Mouse (Mus musculus): ENCODE results near the gene E130114P18Rik. TPM values are rescaled to one million over a fixed set of nuclear protein-coding genes. Genes with fewer than 3 reads are reported as not detected.

The E130114P18Rik gene
- total RNA-seq, 2 experiments from 2014 or later = 0.38 to 0.39 TPM

DNA sequence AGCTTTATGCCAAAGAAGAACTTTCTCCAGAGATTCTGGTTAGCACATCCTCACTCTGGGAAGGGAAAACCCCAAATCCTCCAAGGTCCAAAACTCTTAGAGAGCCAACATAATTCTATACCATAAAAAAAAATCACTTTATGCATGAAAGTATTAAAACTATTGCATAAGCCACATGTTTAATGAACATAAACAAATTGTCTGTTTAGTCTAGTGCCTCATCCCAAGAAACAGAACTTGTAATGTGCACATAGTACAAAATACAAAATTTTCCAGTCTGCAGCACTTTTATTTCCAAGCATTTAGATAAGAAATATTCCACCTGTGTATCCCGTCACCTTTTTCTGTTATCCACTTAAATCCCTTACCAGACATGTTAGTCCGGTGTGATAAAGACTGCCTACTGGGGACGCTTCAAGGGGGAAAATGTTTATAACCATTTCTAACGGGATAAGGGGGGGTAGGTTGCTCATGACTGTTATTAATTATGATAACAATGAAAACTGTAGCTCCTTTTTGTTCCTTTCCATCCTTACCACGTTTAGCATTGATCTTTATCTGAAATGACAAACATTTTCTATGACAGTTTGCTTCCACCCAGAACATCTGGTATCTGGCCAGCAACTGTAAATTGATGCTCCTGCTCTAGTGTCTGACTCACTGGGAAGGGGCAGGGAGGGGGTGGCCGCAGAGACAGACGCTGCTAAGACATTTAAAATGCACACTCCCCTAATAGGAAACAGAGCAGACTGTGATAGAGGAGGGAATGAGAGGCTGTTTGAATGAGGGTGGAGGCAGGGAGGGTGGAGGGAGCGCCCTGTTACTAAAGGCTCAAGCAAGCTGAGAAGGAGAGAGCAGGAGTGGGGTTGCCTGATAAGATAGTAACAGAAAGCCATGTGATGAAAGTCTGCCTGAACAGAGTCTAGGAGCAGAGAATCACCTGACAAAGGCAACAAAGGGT lies 176.7 kb downstream of the E130114P18Rik start:
- peak; percentile 37 for DNase-seq
- intact Hi-C loops (cut with DNase I; ENCODE audit: low total_unique reads) = no loop called here

DNA sequence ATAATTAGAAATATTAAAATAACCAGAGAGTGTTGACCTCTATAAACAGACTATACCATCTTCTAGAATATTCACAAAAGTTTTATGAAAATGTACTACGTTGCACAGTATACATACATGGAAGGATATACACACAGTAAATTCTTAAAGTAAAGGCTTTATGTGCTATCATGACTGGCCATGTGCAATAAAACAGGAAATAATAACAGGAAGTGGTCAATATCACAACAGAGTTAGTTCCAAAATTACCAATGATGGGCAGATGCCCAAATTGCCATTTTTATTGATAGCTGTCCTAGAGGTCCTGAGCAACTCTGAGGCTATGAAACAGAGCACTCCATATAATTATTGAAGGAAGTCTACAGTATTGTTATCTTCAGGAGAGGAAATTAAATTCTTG lies 180.4 kb downstream of the E130114P18Rik start:
- intact Hi-C loops (cut with DNase I; ENCODE audit: low total_unique reads) = no loop called here
- no peak for DNase-seq

DNA sequence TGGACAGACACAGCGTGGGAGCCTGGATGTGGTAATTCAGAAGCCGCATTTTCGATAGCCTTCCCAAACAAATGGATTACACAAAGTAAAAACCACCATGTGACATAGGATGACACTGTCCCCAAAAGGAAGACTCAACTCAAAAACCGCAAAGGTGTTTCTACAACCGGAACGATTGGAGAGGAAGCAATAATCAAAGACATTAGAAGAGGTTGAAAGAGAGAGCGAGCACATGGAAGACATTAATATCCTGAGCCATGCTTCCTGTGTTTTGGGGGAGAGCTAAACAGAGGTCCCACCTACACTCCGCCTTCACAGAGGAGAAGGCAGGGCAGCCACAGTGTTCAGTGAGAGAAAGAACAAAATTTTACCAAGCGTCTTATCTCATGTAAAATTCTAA lies 181.5 kb downstream of the E130114P18Rik start:
- DNase-seq = no peak

GRCm38 (mm10) chr4:97593869-97594268 lies 184.0 kb downstream of the E130114P18Rik start:
- intact Hi-C loops (cut with DNase I; ENCODE audit: low total_unique reads) = no loop called here
- no peak for DNase-seq

More for the DNA sequence above, 181.5 kb downstream of the E130114P18Rik start:
- intact Hi-C loops (cut with DNase I; ENCODE audit: low total_unique reads) = no loop called here

DNA sequence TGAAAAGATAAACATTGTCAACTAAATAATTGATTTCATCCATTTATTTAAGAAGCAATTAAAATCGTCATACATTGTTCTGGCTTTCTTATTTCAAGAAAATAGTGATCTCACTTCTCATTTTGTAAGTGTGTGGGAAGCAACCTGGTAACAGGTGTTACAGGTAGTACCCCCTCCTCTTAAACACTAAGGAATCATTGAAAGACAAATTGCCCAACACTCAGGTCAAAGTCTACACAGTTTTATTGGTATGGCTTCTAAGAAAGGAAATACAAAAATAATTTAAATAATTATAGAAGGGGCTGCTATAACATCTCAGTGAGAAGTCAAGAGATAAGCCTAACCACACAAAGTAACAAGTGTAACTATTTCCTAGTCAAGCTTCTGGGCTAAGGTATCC lies 188.1 kb downstream of the E130114P18Rik start:
- intact Hi-C loops (cut with DNase I; ENCODE audit: low total_unique reads) = no loop called here
- no peak for DNase-seq

DNA sequence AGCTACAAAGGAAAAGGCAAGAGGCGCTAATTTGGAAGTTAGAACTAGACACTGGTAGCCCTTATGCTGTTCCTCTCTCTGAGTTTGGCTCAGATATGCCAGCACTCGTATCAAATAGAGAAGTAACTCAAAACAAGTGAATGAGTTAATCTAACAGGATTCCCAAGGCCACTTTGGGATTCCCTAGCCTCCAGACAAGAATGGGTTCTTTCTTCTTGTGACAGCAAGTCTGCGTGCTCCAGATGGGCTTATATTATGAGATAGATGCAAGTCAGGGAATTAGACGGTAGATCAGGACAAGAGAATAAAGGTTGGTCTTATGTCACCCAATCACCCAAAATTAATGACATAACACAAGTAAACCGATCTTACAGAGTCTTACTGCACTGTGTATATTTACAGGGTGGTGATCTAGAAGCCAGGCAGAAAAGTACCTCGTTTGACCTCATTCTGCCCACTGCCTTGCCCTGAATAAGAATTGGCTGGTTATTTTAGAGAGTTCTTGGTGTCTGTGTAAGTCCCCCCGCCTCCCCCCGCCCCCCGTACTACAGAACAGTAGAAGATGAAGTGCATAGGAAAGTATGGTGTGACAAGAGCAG lies 190.4 kb downstream of the E130114P18Rik start:
- intact Hi-C loops (cut with DNase I; ENCODE audit: low total_unique reads) = no loop called here
- DNase-seq = no peak

GRCm38 (mm10) chr4:97585170-97585569 lies 192.7 kb downstream of the E130114P18Rik start:
- no peak for DNase-seq
- intact Hi-C loops (cut with DNase I; ENCODE audit: low total_unique reads) = no loop called here

DNA sequence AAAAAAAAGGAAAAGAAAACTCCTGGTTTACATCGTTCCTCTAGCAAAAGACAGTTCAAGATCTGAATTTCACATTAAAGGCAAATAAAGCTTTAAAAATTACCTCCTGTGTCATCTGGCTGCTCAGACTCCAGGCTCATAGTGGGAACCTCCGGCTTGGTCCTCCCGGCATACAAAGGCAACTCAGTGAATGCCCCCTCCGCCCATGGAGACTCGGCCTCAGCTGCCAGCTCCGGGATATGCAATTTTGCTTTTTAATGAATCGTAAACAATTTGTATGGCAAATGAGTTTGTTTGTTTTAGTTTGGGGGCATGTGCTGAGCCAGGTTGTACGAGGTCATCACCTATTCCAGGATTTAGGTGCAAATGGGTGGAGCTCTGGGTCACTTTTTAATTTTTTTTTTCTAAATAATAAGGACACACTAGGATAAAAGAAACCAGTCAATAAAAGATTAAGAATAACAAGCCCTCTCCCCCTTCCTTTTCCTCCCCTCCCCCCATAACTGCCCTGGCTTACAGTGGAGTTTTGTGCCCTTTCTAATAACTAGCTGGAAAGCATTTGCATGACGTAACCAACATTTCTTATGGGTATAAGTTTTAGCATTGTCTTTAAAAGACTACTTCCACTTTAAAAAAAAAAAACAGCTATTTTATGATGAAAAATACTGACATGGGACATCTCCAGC lies 193.3 kb downstream of the E130114P18Rik start:
- intact Hi-C loops (cut with DNase I; ENCODE audit: low total_unique reads) = loop anchor here (5.0 kb wide), 1 partner anchor 163 kb away; no protein-coding TSS in a partner anchor
- no peak for DNase-seq

- intact Hi-C loops (cut with DNase I; ENCODE audit: low total_unique reads) = loop anchor here (5.0 kb wide), 1 partner anchor 164 kb away; no protein-coding TSS in a partner anchor
- no peak for DNase-seq
Measured at GRCm38 (mm10) chr4:97582796-97583430, 195.0 kb downstream of the E130114P18Rik start.

DNA sequence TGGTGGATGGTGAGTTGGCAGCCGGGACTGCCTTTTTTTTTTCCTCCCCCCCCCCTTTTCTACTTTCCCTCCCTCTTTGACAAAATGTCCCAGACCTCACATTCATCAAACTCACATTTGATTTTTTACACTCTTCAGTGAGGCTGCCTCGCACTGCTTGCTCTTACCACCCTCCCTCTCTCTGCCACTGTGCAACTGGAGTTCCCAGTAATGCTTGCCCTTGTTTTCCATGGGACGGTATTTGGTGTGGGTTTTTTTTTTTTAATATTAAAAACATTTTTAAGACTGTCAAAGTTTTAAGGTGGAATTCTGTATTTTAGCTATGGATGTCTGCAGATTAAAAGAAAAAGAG lies 195.8 kb downstream of the E130114P18Rik start:
- DNase-seq = no peak
- intact Hi-C loops (cut with DNase I; ENCODE audit: low total_unique reads) = loop anchor here (5.0 kb wide), 1 partner anchor 165 kb away; no protein-coding TSS in a partner anchor

DNA sequence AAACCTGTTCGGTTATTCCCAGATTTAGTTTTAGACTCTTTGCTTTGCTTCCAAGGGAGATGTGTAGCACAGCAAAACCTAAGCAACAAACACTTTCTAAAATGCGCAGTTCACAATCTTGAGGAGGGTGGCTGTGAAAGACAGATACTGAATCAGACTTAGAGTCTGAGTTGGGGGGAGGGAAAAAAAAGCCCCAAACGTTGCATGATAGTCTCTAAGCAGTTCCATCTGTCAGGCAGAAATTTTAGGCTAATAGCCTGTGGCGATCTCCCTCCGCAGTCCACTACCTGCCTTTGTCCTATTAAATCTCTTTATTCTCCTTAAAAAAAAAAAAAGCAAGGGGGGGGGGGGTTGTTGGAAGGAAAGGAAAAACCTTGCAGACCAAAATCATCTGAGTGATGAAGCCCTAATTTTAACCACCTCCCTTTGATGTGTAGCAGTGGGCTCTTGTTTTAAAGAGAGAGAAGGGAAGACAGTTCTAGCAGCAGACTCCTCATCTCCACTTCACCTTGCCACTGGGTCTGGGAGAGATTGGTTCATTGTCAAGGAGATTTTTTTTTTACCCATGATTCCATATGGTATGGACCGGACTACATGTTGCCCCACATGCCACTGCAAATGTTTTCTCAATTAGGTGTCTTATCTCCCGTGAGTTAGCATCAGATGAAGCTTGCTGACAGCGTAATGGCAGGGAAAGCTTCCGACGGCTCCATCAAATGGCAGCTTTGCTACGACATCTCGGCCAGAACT lies 196.4 kb downstream of the E130114P18Rik start:
- intact Hi-C loops (cut with DNase I; ENCODE audit: low total_unique reads) = loop anchor here (5.0 kb wide), 1 partner anchor 166 kb away; no protein-coding TSS in a partner anchor
- no peak for DNase-seq

- intact Hi-C loops (cut with DNase I; ENCODE audit: low total_unique reads) = loop anchor here (5.0 kb wide), 1 partner anchor 166 kb away; no protein-coding TSS in a partner anchor
- no peak for DNase-seq
Measured at GRCm38 (mm10) chr4:97580906-97581305, 197.0 kb downstream of the E130114P18Rik start.

GRCm38 (mm10) chr4:97578571-97579165 lies 199.2 kb downstream of the E130114P18Rik start:
- DNase-seq = no peak
- intact Hi-C loops (cut with DNase I; ENCODE audit: low total_unique reads) = loop anchor here (10.0 kb wide), 1 partner anchor 746 kb away; no protein-coding TSS in a partner anchor

GRCm38 (mm10) chr4:97577431-97577830 lies 200.4 kb downstream of the E130114P18Rik start:
- intact Hi-C loops (cut with DNase I; ENCODE audit: low total_unique reads) = loop anchor here (10.0 kb wide), 1 partner anchor 747 kb away; no protein-coding TSS in a partner anchor
- no peak for DNase-seq

GRCm38 (mm10) chr4:97575447-97575846 lies 202.4 kb downstream of the E130114P18Rik start:
- intact Hi-C loops (cut with DNase I; ENCODE audit: low total_unique reads) = loop anchor here (10.0 kb wide), 1 partner anchor 749 kb away; no protein-coding TSS in a partner anchor
- peak; percentile 26 for DNase-seq

DNA sequence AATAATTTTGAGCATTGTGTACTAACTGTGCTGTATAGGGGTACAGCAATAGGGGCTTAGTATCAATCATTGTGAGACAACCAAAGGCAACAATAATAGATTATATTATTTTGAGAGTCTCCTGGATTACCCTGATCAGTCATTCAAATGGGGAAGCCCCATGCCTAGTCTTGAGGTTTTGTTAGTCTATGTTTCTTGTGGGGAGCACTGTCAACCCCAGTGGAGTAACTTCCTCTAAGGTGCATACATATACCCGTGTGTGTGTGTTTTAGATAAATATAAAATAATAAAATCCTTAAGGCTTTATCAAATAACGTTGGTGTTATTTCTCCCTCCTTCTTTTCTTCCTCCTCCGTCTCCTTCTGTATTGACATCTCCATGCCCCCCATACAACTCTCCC lies 208.6 kb downstream of the E130114P18Rik start:
- no peak for DNase-seq
- intact Hi-C loops (cut with DNase I; ENCODE audit: low total_unique reads) = loop anchor here (10.0 kb wide), 1 partner anchor 875 kb away; no protein-coding TSS in a partner anchor

- intact Hi-C loops (cut with DNase I; ENCODE audit: low total_unique reads) = loop anchor here (2.0 to 10.0 kb wide), 2 partner anchors 182 to 880 kb away; no protein-coding TSS in a partner anchor
- DNase-seq = no peak
Measured at GRCm38 (mm10) chr4:97564656-97565055, 213.2 kb downstream of the E130114P18Rik start.

DNA sequence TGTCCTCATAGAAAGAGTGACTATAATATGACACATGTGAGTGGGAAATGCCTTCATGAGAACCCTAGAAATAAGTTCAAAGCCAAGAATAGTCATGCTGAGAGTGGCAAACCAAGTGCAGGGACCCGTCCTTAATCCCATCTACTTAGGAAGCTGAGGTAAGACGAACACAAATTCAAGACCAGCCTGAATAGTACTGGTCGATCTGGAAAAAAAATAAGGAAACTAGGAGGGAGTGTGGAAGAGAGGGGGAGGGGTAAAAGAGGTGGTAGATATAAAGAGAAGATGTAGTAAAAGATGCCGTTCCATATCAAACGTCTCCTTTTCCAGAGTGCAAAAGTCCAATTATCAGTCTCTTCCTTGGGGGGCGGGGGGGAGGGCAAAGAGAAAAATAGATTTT lies 213.7 kb downstream of the E130114P18Rik start:
- intact Hi-C loops (cut with DNase I; ENCODE audit: low total_unique reads) = loop anchor here (2.0 to 10.0 kb wide), 2 partner anchors 183 to 881 kb away; no protein-coding TSS in a partner anchor
- no peak for DNase-seq
